Mouse (Mus musculus): ENCODE data around the gene Prkab1. TPM values are rescaled to one million over a fixed set of nuclear protein-coding genes. Genes with fewer than 3 reads are reported as not detected.

The Prkab1 gene
- polyA plus RNA-seq, 1 experiment from 2014 or later, result 61.0 TPM

DNA sequence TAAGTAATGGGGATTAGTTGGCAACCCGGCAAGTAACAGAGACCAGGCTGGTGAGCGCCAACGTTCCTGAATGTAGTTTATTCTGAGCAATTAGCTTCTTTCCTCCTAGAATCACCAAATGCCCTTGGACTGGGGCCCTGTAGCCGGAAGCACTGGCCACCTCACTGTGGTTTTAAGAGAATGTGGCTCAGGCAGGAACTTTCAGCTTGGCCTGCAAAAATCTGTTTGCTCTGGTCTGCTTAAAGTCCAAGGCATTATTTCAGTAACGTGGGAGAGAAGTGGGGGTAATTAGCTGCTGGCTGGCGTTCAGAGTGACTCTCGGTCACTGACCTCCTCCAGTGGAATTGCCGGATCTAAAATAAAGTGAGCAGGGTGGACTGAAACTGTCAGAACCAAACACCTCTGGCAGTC lies 1.1 kb downstream of the Prkab1 start:
- no peak; the same call in 1 of the 2 replicates for ATAC-seq (replicated peaks; ENCODE audit: low FRiP score)
- peak overlapping the region; percentile 81 for H3K9ac ChIP-seq (ENCODE audit: low read length)
- H3K27me3 ChIP-seq (ENCODE audit: control insufficient read depth, insufficient read depth, low read length), result no peaks in the 10 kb centered on the region
- peak overlapping the region; percentile 80 for H3K4me2 ChIP-seq (ENCODE audit: low read depth, low read length, severe bottlenecking)
- peaks cover 4% of the 10 kb centered on the region; the same call in 1 of the 2 replicates for H3K4me1 ChIP-seq (replicated peaks; ENCODE audit: control insufficient read depth, insufficient read depth, low read length)
- H3K4me3 ChIP-seq (ENCODE audit: low read depth, low read length), result peak overlapping the region; percentile 65
- no peaks in the 10 kb centered on the region for H3K9me3 ChIP-seq (ENCODE audit: control insufficient read depth, low read length)
- WGBS, result 17% methylated on average over 8 of the region's 8 CpGs
- peak overlapping the region; percentile 79; the same call in 1 of the 2 replicates for H3K27ac ChIP-seq (ENCODE audit: low read depth, low read length)
- peaks cover 8% of the 10 kb centered on the region for H3K36me3 ChIP-seq (ENCODE audit: control insufficient read depth, insufficient read depth, low read length)
- no peak for DNase-seq (ENCODE audit: low spot score)

DNA sequence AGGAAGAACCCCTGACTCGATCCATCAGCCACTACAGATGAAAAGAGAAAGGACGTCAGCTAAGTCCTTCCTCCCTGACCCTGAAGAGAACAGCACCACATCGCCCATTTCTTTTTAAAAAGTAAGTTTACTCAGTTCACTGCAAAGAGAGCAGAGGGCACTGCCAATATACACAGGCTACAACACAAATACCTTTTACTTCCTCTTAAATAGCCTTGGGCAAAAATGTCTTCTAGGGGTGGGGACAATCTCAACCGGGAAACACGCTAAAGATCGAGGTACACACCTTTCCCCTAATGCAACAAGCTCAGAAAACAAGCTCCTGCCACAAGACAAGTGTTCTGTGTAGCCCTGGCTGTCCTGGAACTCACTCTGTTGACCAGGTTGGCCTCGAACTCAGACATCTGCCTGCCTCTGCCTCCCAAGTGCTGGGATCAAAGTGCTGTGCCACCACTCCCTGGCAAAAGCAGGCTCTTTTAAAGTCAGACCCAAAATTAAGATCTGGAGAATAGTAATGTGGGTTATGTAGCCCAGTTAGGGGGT lies 1.6 kb downstream of the Prkab1 start:
- DNase-seq (ENCODE audit: low spot score) (no peak), ATAC-seq (replicated peaks; ENCODE audit: low FRiP score) (no peak)
- Histone ChIP-seq H3K9ac (ENCODE audit: low read length) (peak overlapping the region; percentile 81), H3K4me1 (replicated peaks; ENCODE audit: control insufficient read depth, insufficient read depth, low read length) (peaks cover 4% of the 10 kb centered on the region; the same call in 1 of the 2 replicates), H3K4me2 (ENCODE audit: low read depth, low read length, severe bottlenecking) (peak overlapping the region; percentile 80), H3K4me3 (ENCODE audit: low read depth, low read length) (peak overlapping the region; percentile 65), H3K27ac (ENCODE audit: low read depth, low read length) (no peak overlapping the region), H3K9me3 (ENCODE audit: control insufficient read depth, low read length) (no peaks in the 10 kb centered on the region), H3K36me3 (ENCODE audit: control insufficient read depth, insufficient read depth, low read length) (peaks cover 8% of the 10 kb centered on the region), H3K27me3 (ENCODE audit: control insufficient read depth, insufficient read depth, low read length) (no peaks in the 10 kb centered on the region)
- WGBS, result 87% methylated on average over 7 of the region's 7 CpGs

DNA sequence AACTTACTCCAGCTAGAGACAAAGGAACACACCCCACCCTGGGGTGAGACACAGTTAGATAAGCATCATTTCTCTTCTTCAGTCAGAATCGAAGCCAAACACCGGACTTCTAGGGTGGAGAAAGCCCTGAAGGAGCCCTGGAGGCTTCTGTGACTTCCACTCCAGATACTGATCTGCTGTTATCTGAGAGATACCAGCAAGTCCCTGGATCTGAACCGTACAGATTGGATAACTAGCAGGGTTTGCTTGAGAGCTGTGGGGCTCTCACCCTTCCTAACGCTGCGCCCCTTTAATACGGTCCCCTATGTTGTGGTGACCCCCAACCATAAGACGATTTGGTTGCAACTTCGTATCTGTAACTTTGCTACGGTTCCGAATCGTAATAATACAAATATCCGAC lies 2.2 kb downstream of the Prkab1 start:
- whole genome bisulfite sequencing, result 96% methylated on average over 12 of the region's 12 CpGs
- Histone ChIP-seq H3K36me3 (ENCODE audit: control insufficient read depth, insufficient read depth, low read length) (peaks cover 12% of the 10 kb centered on the region), H3K4me1 (replicated peaks; ENCODE audit: control insufficient read depth, insufficient read depth, low read length) (peaks cover 4% of the 10 kb centered on the region; the same call in 1 of the 2 replicates), H3K27me3 (ENCODE audit: control insufficient read depth, insufficient read depth, low read length) (no peaks in the 10 kb centered on the region), H3K4me2 (ENCODE audit: low read depth, low read length, severe bottlenecking) (0 out of 2 replicates have a peak overlapping the region, but pooled peaks have one; percentile 8), H3K9ac (ENCODE audit: low read length) (no peak overlapping the region), H3K4me3 (ENCODE audit: low read depth, low read length) (no peak overlapping the region), H3K27ac (ENCODE audit: low read depth, low read length) (no peak overlapping the region), H3K9me3 (ENCODE audit: control insufficient read depth, low read length) (no peaks in the 10 kb centered on the region)
- no peak for ATAC-seq (replicated peaks; ENCODE audit: low FRiP score)
- no peak for DNase-seq (ENCODE audit: low spot score)

DNA sequence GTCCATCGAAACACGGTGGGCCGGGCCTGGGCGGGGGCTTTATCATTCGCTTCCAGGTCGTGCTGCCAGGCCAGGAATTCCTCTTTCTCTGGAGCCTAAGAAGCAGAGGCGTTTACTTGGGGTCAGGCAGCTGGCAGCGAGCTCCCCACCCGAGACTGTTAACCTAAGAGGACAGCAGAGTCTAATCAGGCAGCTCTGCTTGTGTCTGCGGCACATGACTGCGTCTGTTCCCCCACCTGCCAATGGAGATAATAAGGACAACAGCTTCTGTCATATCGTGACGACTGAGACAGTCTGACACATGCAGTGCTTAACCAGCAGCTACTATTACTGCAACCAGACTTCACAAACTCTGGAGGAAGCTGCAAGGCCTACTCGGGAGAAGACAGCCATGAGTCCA lies 2.8 kb downstream of the Prkab1 start:
- 90% methylated on average over 14 of the region's 14 CpGs for WGBS
- H3K4me1 ChIP-seq (replicated peaks; ENCODE audit: control insufficient read depth, insufficient read depth, low read length), result peaks cover 4% of the 10 kb centered on the region; the same call in 1 of the 2 replicates
- H3K9me3 ChIP-seq (ENCODE audit: control insufficient read depth, low read length), result no peaks in the 10 kb centered on the region

DNA sequence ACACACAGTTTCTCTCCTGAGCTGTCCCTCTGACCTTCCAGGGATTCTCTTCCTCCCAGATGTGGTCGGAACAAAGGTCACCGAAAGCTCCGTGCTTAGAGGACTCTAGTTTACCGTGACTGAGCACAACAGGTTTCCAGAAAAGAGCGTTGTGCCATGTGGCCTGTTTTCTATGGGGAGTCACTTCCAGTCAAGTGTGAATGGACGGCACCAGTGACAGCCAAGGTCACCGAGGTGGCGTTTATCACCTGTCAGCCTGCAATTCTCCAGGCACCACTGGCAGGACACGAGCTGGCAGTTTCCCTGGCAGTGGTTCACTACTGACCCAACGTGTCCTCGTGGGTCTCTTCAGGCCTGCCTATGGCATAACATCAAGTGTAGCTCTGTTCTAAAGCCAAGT lies 4.9 kb downstream of the Prkab1 start:
- Histone ChIP-seq H3K9me3 (ENCODE audit: control insufficient read depth, low read length) (no peaks in the 10 kb centered on the region), H3K4me1 (replicated peaks; ENCODE audit: control insufficient read depth, insufficient read depth, low read length) (peaks cover 4% of the 10 kb centered on the region; the same call in 1 of the 2 replicates), H3K4me3 (ENCODE audit: low read depth, low read length) (no peak overlapping the region), H3K4me2 (ENCODE audit: low read depth, low read length, severe bottlenecking) (no peak overlapping the region), H3K27ac (ENCODE audit: low read depth, low read length) (no peak overlapping the region), H3K27me3 (ENCODE audit: control insufficient read depth, insufficient read depth, low read length) (no peaks in the 10 kb centered on the region), H3K36me3 (ENCODE audit: control insufficient read depth, insufficient read depth, low read length) (peaks cover 25% of the 10 kb centered on the region), H3K9ac (ENCODE audit: low read length) (no peak overlapping the region)
- no peak for DNase-seq (ENCODE audit: low spot score)
- WGBS, result 86% methylated on average over 11 of the region's 11 CpGs
- no peak for ATAC-seq (replicated peaks; ENCODE audit: low FRiP score)

More for the DNA sequence above, 2.8 kb downstream of the Prkab1 start:
- ATAC-seq (replicated peaks; ENCODE audit: low FRiP score) (no peak), DNase-seq (ENCODE audit: low spot score) (no peak)
- H3K4me3 ChIP-seq (ENCODE audit: low read depth, low read length), result no peak overlapping the region
- H3K27ac ChIP-seq (ENCODE audit: low read depth, low read length), result no peak overlapping the region
- H3K27me3 ChIP-seq (ENCODE audit: control insufficient read depth, insufficient read depth, low read length), result no peaks in the 10 kb centered on the region
- no peak overlapping the region for H3K4me2 ChIP-seq (ENCODE audit: low read depth, low read length, severe bottlenecking)
- peaks cover 14% of the 10 kb centered on the region for H3K36me3 ChIP-seq (ENCODE audit: control insufficient read depth, insufficient read depth, low read length)
- no peak overlapping the region for H3K9ac ChIP-seq (ENCODE audit: low read length)

DNA sequence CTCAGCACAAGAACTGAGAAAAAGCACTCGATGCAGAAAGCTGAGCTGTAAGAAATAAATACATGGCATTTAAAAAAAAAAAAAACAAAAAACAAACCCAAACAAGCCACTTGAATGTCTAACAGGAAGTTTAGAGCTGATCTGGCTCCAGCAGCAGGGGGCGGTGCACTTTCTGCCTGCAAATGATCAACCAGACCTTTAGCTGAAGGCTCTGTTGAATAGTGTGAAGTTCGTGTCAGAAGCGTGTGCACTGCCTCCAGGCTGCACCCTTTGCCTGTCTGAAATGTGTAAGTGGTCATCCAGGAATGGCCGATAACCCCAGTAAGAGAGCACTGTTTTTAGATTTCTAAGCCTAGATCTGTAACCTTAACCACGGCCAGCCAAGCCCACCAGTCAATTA lies 5.5 kb downstream of the Prkab1 start:
- H3K4me2 ChIP-seq (ENCODE audit: low read depth, low read length, severe bottlenecking), result no peak overlapping the region
- no peak overlapping the region for H3K9ac ChIP-seq (ENCODE audit: low read length)
- no peaks in the 10 kb centered on the region for H3K27me3 ChIP-seq (ENCODE audit: control insufficient read depth, insufficient read depth, low read length)
- no peak for ATAC-seq (replicated peaks; ENCODE audit: low FRiP score)
- peaks cover 29% of the 10 kb centered on the region for H3K36me3 ChIP-seq (ENCODE audit: control insufficient read depth, insufficient read depth, low read length)
- no peak for DNase-seq (ENCODE audit: low spot score)
- H3K4me1 ChIP-seq (replicated peaks; ENCODE audit: control insufficient read depth, insufficient read depth, low read length), result peaks cover 4% of the 10 kb centered on the region; the same call in 1 of the 2 replicates
- WGBS, result 89% methylated on average over 6 of the region's 6 CpGs
- H3K27ac ChIP-seq (ENCODE audit: low read depth, low read length), result no peak overlapping the region
- H3K4me3 ChIP-seq (ENCODE audit: low read depth, low read length), result no peak overlapping the region
- no peaks in the 10 kb centered on the region for H3K9me3 ChIP-seq (ENCODE audit: control insufficient read depth, low read length)

DNA sequence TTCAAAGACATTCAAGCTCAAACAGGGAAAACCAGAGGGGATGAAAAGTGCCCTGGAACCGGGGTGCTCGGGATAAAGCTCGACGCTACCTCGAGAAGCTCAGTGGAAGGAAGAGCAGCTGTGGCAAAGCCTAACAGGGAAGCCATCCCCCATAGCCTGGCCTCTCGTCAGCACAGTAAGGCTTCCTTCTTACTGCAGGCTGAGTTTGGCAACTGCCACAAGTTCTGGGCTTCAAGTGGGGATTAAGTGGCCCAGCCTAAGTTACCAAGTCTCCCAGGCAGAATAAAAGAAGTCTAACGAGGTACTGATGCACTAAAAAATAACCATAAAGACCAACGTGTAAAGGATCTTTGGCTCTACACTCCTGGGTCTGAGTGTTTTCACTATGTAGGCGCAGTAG lies 6.1 kb downstream of the Prkab1 start:
- H3K9me3 ChIP-seq (ENCODE audit: control insufficient read depth, low read length), result no peaks in the 10 kb centered on the region
- H3K4me2 ChIP-seq (ENCODE audit: low read depth, low read length, severe bottlenecking), result no peak overlapping the region
- no peak overlapping the region for H3K9ac ChIP-seq (ENCODE audit: low read length)
- H3K27me3 ChIP-seq (ENCODE audit: control insufficient read depth, insufficient read depth, low read length), result no peaks in the 10 kb centered on the region
- H3K27ac ChIP-seq (ENCODE audit: low read depth, low read length), result no peak overlapping the region
- DNase-seq (ENCODE audit: low spot score), result no peak
- peaks cover 2% of the 10 kb centered on the region; the same call in 1 of the 2 replicates for H3K4me1 ChIP-seq (replicated peaks; ENCODE audit: control insufficient read depth, insufficient read depth, low read length)
- H3K36me3 ChIP-seq (ENCODE audit: control insufficient read depth, insufficient read depth, low read length), result peaks cover 33% of the 10 kb centered on the region
- no peak overlapping the region for H3K4me3 ChIP-seq (ENCODE audit: low read depth, low read length)
- ATAC-seq (replicated peaks; ENCODE audit: low FRiP score), result no peak
- 88% methylated on average over 9 of the region's 9 CpGs for WGBS

DNA sequence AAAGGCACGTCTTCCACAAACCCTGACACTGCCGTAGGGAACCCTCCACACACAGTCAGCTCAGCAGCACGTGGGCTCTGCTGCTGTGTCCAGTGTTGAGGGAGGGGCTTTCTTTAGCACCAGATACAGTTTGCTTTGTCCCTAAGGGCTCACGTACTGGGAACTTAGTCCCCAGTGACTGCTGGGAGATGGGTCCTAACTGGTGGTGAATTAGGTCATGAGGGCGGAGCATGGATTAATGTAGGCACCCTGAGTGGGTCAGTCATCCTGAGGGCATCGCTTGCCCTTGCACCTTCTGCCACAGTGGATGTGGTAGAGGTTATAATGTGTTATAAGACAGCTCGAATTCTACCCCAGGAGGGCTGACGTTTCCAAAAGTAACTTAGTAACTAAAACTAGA lies 6.9 kb downstream of the Prkab1 start:
- 93% methylated on average over 8 of the region's 8 CpGs for WGBS
- ATAC-seq (replicated peaks; ENCODE audit: low FRiP score) (no peak), DNase-seq (ENCODE audit: low spot score) (no peak)
- no peaks in the 10 kb centered on the region for H3K4me1 ChIP-seq (replicated peaks; ENCODE audit: control insufficient read depth, insufficient read depth, low read length)
- peaks cover 34% of the 10 kb centered on the region for H3K36me3 ChIP-seq (ENCODE audit: control insufficient read depth, insufficient read depth, low read length)
- no peak overlapping the region for H3K27ac ChIP-seq (ENCODE audit: low read depth, low read length)
- H3K9ac ChIP-seq (ENCODE audit: low read length), result no peak overlapping the region
- no peak overlapping the region for H3K4me2 ChIP-seq (ENCODE audit: low read depth, low read length, severe bottlenecking)
- H3K27me3 ChIP-seq (ENCODE audit: control insufficient read depth, insufficient read depth, low read length), result no peaks in the 10 kb centered on the region
- H3K4me3 ChIP-seq (ENCODE audit: low read depth, low read length), result no peak overlapping the region
- no peaks in the 10 kb centered on the region for H3K9me3 ChIP-seq (ENCODE audit: control insufficient read depth, low read length)

DNA sequence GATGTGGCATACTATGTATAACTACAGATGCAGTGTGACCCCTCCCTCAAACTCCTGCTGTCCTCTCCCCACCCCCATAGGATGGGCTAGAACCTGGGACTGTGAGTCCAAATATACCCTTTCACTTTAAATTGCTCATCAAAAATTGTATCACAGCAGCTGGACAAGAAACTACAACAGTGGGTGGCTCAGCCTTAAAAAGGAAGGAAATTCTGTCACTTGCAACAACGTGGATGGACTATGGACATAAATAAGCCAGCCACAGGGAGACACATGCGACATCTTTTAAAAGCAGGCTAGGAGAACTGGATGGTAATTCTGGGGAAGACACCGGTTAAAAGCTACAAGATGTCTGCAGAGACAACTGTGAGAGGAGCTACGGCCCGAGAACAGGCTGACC lies 7.8 kb downstream of the Prkab1 start:
- Histone ChIP-seq H3K9me3 (ENCODE audit: control insufficient read depth, low read length) (no peaks in the 10 kb centered on the region), H3K4me2 (ENCODE audit: low read depth, low read length, severe bottlenecking) (no peak overlapping the region), H3K4me3 (ENCODE audit: low read depth, low read length) (no peak overlapping the region), H3K27me3 (ENCODE audit: control insufficient read depth, insufficient read depth, low read length) (no peaks in the 10 kb centered on the region), H3K4me1 (replicated peaks; ENCODE audit: control insufficient read depth, insufficient read depth, low read length) (no peaks in the 10 kb centered on the region), H3K27ac (ENCODE audit: low read depth, low read length) (no peak overlapping the region), H3K9ac (ENCODE audit: low read length) (no peak overlapping the region), H3K36me3 (ENCODE audit: control insufficient read depth, insufficient read depth, low read length) (peaks cover 34% of the 10 kb centered on the region)
- WGBS, result 91% methylated on average over 5 of the region's 5 CpGs
- ATAC-seq (replicated peaks; ENCODE audit: low FRiP score) (no peak), DNase-seq (ENCODE audit: low spot score) (no peak)

Data from forebrain, embryonic 11.5 days (tissue).